In genomic region chr3:84334771-84335420, GRCm38 (mm10) we compare ENCODE assay signal across 9 mouse cellular contexts. TPM values are rescaled to one million over a fixed set of nuclear protein-coding genes. Genes with fewer than 3 reads are reported as not detected.
A peak's percentile ranks its signal among the peaks of the same experiment; 100 is the strongest.
DNase-seq lines count a peak whose midpoint lies in the region; ATAC-seq and TF ChIP-seq lines count a peak whose summit lies in the region.
"Had no signal": no experiment of that assay in that cellular context is flagged by ENCODE, and none has a peak within 500 bp of the region (broad histone marks: within the 10 kb centered on the region; RNA-seq: fewer than 3 reads in every experiment).

No protein-coding gene starts in this region.

- peak overlapping the region; percentile 29 for H3K4me3 ChIP-seq in heart, embryonic 15.5 days
- H3K4me3 ChIP-seq in ES-E14 (ENCODE audit: insufficient read depth in 1 of 2, low read depth in 1 of 2, low read length in 2 of 2, poor library complexity in 1 of 2, severe bottlenecking in 1 of 2) = peak overlapping the region; percentile 40 to 43
- H3K4me3 ChIP-seq in hindbrain, embryonic 14.5 days (replicated peaks; ENCODE audit: low read length) = 0 out of 2 replicates have a peak overlapping the region, but pooled peaks have one; percentile 16
- no peak overlapping the region for H3K4me3 ChIP-seq in midbrain, embryonic 12.5 days
- H3K4me3 ChIP-seq: erythroblast, embryonic 14.5 days had no signal

- in situ Hi-C loops in ES-E14 (cut with MboI; ENCODE audit: low sequenced_read_pairs in 2 of 2, unreplicated experiment in 2 of 2) = loop anchor here in 1 of 2 experiments (25.0 kb wide), 1 partner anchor 202 kb away; no protein-coding TSS in a partner anchor

- H3K4me2 ChIP-seq in heart, embryonic 15.5 days = peak overlapping the region; percentile 59
- H3K4me2 ChIP-seq in hindbrain, embryonic 14.5 days (replicated peaks) = peak overlapping the region; percentile 42
- peak overlapping the region; percentile 39 for H3K4me2 ChIP-seq in midbrain, embryonic 12.5 days (replicated peaks)

- 0 out of 2 replicates have a peak, but pooled peaks have one; percentile 24 for ATAC-seq in heart, embryonic 15.5 days (replicated peaks; ENCODE audit: insufficient number of reproducible peaks, insufficient read depth, low FRiP score, low read depth)
- no peak for ATAC-seq in hindbrain, embryonic 14.5 days (ENCODE audit: low FRiP score)
- 0 out of 2 replicates have a peak, but pooled peaks have one; percentile 14 for ATAC-seq in midbrain, embryonic 12.5 days (ENCODE audit: low FRiP score, low read depth)

- peaks cover 15% of the 10 kb centered on the region for H3K27me3 ChIP-seq in heart, embryonic 15.5 days
- H3K27me3 ChIP-seq in hindbrain, embryonic 14.5 days (ENCODE audit: control insufficient read depth, insufficient read depth, low read length) = no peaks in the 10 kb centered on the region
- peaks cover 39% of the 10 kb centered on the region; the same call in 1 of the 2 replicates for H3K27me3 ChIP-seq in midbrain, embryonic 12.5 days

- H3K36me3 ChIP-seq in heart, embryonic 15.5 days = no peaks in the 10 kb centered on the region
- no peaks in the 10 kb centered on the region for H3K36me3 ChIP-seq in ES-E14 (ENCODE audit: control insufficient read depth, insufficient read depth, low read length, poor library complexity, severe bottlenecking)
- H3K36me3 ChIP-seq in hindbrain, embryonic 14.5 days (replicated peaks; ENCODE audit: control insufficient read depth, insufficient read depth) = no peaks in the 10 kb centered on the region
- H3K36me3 ChIP-seq in midbrain, embryonic 12.5 days = no peaks in the 10 kb centered on the region

- H3K9ac ChIP-seq in heart, embryonic 15.5 days = no peak overlapping the region
- H3K9ac ChIP-seq in ES-E14 (ENCODE audit: insufficient read depth, low read depth, low read length, poor library complexity, severe bottlenecking) = peak overlapping the region; percentile 34; the same call in 1 of the 2 replicates
- no peak overlapping the region for H3K9ac ChIP-seq in hindbrain, embryonic 14.5 days
- no peak overlapping the region for H3K9ac ChIP-seq in midbrain, embryonic 12.5 days (replicated peaks)

- no peak overlapping the region for H3K27ac ChIP-seq in heart, embryonic 15.5 days
- no peak overlapping the region for H3K27ac ChIP-seq in ES-E14 (ENCODE audit: insufficient read depth, low read depth, low read length, poor library complexity, severe bottlenecking)
- no peak overlapping the region for H3K27ac ChIP-seq in hindbrain, embryonic 14.5 days
- H3K27ac ChIP-seq in midbrain, embryonic 12.5 days (replicated peaks) = no peak overlapping the region

- intact Hi-C loops in heart, postnatal 10 days (cut with DNase I) = loop anchor here (2.0 kb wide), 1 partner anchor 20 kb away; no protein-coding TSS in a partner anchor

- H3K4me1 ChIP-seq in heart, embryonic 15.5 days (replicated peaks) = peaks cover 13% of the 10 kb centered on the region
- peaks cover 2 to 24% of the 10 kb centered on the region in 2 experiments; a peak in 3 of 4 replicates for H3K4me1 ChIP-seq in ES-E14 (ENCODE audit: control insufficient read depth in 2 of 2, insufficient read depth in 2 of 2, low read length in 2 of 2, poor library complexity in 1 of 2)
- H3K4me1 ChIP-seq in hindbrain, embryonic 14.5 days (replicated peaks; ENCODE audit: control insufficient read depth, insufficient read depth, low read length) = peaks cover 9% of the 10 kb centered on the region; the same call in 1 of the 2 replicates
- H3K4me1 ChIP-seq in midbrain, embryonic 12.5 days = peaks cover 18% of the 10 kb centered on the region

- 11% methylated on average over 20 of the region's 20 CpGs for WGBS in heart, embryonic 15.5 days
- 5% methylated on average over 20 of the region's 20 CpGs for WGBS in hindbrain, embryonic 14.5 days
- 10% methylated on average over 20 of the region's 20 CpGs for WGBS in midbrain, embryonic 12.5 days

- no peak for DNase-seq in heart, postnatal 10 days
- no peak for DNase-seq in ES-E14 (ENCODE audit: low read depth, low spot score)
- DNase-seq in hindbrain, embryonic 14.5 days (ENCODE audit: low spot score) = no peak
- no peak for DNase-seq in thymus, adult 18-20 months
- no peak for DNase-seq in right cerebral cortex, postnatal 4 days
- DNase-seq in retina, postnatal 1 day = no peak

- no peaks in the 10 kb centered on the region for H3K9me3 ChIP-seq in heart, embryonic 15.5 days (replicated peaks)
- H3K9me3 ChIP-seq in ES-E14 (ENCODE audit: control insufficient read depth, insufficient read depth, low read depth, low read length) = no peaks in the 10 kb centered on the region
- no peaks in the 10 kb centered on the region for H3K9me3 ChIP-seq in hindbrain, embryonic 14.5 days (ENCODE audit: control insufficient read depth, low read length)
- H3K9me3 ChIP-seq in midbrain, embryonic 12.5 days = no peaks in the 10 kb centered on the region

TF ChIP-seq in ES-E14, 5 proteins besides CTCF, POLR2A, EP300 and RAD21:
- TF ChIP-seq HCFC1 (IDR thresholded peaks at IDR 0.05; ENCODE audit: borderline replicate concordance, insufficient read depth, low read length) = no peak
- TF ChIP-seq MAFK (IDR thresholded peaks at IDR 0.05; ENCODE audit: insufficient read depth, low read depth, low read length) = no peak
- TF ChIP-seq ZNF384 (IDR thresholded peaks at IDR 0.05; ENCODE audit: low read depth, low read length) = peak; percentile 96
- TF ChIP-seq ZC3H11A (IDR thresholded peaks at IDR 0.05; ENCODE audit: borderline replicate concordance, low read depth, low read length) = no peak
- TF ChIP-seq CHD2 (IDR thresholded peaks at IDR 0.05; ENCODE audit: low read depth, low read length) = no peak

RNA-seq across cellular contexts. Expression of gene Trim2, which starts 28.2 kb away (rescaled TPM):
- 7.9 and 11.9 TPM in 2 replicates for polyA plus RNA-seq in heart, embryonic 15.5 days (2015; fragmentation: Nextera tagmentation; extraction: Ambion mirVana)
- total RNA-seq in heart, postnatal 10 days (2021) = 1 to 10 TPM; 9.1 to 9.9 TPM
- total RNA-seq in ES-E14 (2012; rRNA removed) = 27.3 and 50.2 TPM in 2 replicates
- 136 and 151 TPM in 2 replicates for polyA plus RNA-seq in hindbrain, embryonic 14.5 days (2014; fragmentation: Nextera tagmentation; extraction: Ambion mirVana)
- 176 and 184 TPM in 2 replicates for polyA plus RNA-seq in midbrain, embryonic 12.5 days (2016; fragmentation: Nextera tagmentation; extraction: Ambion mirVana)

Comparison
In these comparisons a context has a peak if more than half of its experiments do, and no peak if none do; other contexts are left out.
1. RNA of gene Trim2, which starts 28.2 kb away (polyA plus RNA-seq): 176 to 184 TPM in midbrain, embryonic 12.5 days and 136 to 151 TPM in hindbrain, embryonic 14.5 days; 7.9 to 11.9 TPM in heart, embryonic 15.5 days; every median in the first group is over 10 times any median in the second.
2. Peak in every context shown above with its lines, with median percentiles within 50 percentile points of each other: H3K4me2 ChIP-seq.